ENCODE assay signal across 10 mouse cellular contexts in genomic region chr17:83956821-83957565, GRCm38 (mm10).
A peak's percentile ranks its signal among the peaks of the same experiment; 100 is the strongest.
DNase-seq lines count a peak whose midpoint lies in the region; ATAC-seq lines count a peak whose summit lies in the region.
"Had no signal": no experiment of that assay in that cellular context is flagged by ENCODE, and none has a peak within 500 bp of the region (broad histone marks: within the 10 kb centered on the region; RNA-seq: fewer than 3 reads in every experiment).

No protein-coding gene starts in this region.

- H3K27me3 ChIP-seq in hindbrain, embryonic 10.5 days (ENCODE audit: insufficient read depth, poor library complexity, severe bottlenecking) = 0 out of 2 replicates have a peak, but pooled peaks cover 12% of the 10 kb centered on the region
- no peaks in the 10 kb centered on the region for H3K27me3 ChIP-seq in hindbrain, embryonic 14.5 days (ENCODE audit: control insufficient read depth, insufficient read depth, low read length)
- no peaks in the 10 kb centered on the region for H3K27me3 ChIP-seq in embryonic facial prominence, embryonic 13.5 days
- no peaks in the 10 kb centered on the region for H3K27me3 ChIP-seq in liver, embryonic 15.5 days
- H3K27me3 ChIP-seq: CH12.LX; midbrain, embryonic 13.5 days had no signal

- H3K27ac ChIP-seq in hindbrain, embryonic 10.5 days = peak overlapping the region; percentile 96
- H3K27ac ChIP-seq in hindbrain, embryonic 14.5 days = no peak overlapping the region
- H3K27ac ChIP-seq in embryonic facial prominence, embryonic 13.5 days = peak overlapping the region; percentile 95
- H3K27ac ChIP-seq in liver, embryonic 15.5 days (replicated peaks) = peak overlapping the region; percentile 62

- intact Hi-C loops in left cerebral cortex, postnatal 36 days (cut with DNase I) = no loop called here

- H3K4me1 ChIP-seq in hindbrain, embryonic 10.5 days (replicated peaks) = peaks cover 88% of the 10 kb centered on the region
- peaks cover 36% of the 10 kb centered on the region for H3K4me1 ChIP-seq in hindbrain, embryonic 14.5 days (replicated peaks; ENCODE audit: control insufficient read depth, insufficient read depth, low read length)
- peaks cover 76% of the 10 kb centered on the region for H3K4me1 ChIP-seq in embryonic facial prominence, embryonic 13.5 days
- peaks cover 87% of the 10 kb centered on the region for H3K4me1 ChIP-seq in liver, embryonic 15.5 days (replicated peaks)

- H3K9ac ChIP-seq in hindbrain, embryonic 14.5 days = no peak overlapping the region
- no peak overlapping the region for H3K9ac ChIP-seq in embryonic facial prominence, embryonic 13.5 days
- 0 out of 2 replicates have a peak overlapping the region, but pooled peaks have one; percentile 5 for H3K9ac ChIP-seq in liver, embryonic 15.5 days
- H3K9ac ChIP-seq: midbrain, embryonic 13.5 days had no signal

- DNase-seq in hindbrain, embryonic 10.5 days (ENCODE audit: low spot score) = no peak
- no peak for DNase-seq in hindbrain, embryonic 14.5 days (ENCODE audit: low spot score)
- peak; percentile 79 for DNase-seq in kidney, adult 9 months
- DNase-seq in thymus, postnatal 25 days = no peak
- DNase-seq in left cerebral cortex, postnatal 36 days (ENCODE audit: low spot score in 2 of 2) = no peak
- DNase-seq in adrenal gland, postnatal 10 days = no peak

- ATAC-seq in hindbrain, embryonic 14.5 days (ENCODE audit: low FRiP score) = no peak
- ATAC-seq in embryonic facial prominence, embryonic 13.5 days (ENCODE audit: insufficient number of reproducible peaks, insufficient read depth, low FRiP score, low TSS enrichment, low read depth) = no peak
- peak; percentile 53 for ATAC-seq in liver, embryonic 15.5 days (ENCODE audit: insufficient read depth)
- ATAC-seq: midbrain, embryonic 13.5 days had no signal

- H3K9me3 ChIP-seq in hindbrain, embryonic 10.5 days = no peaks in the 10 kb centered on the region
- H3K9me3 ChIP-seq in hindbrain, embryonic 14.5 days (ENCODE audit: control insufficient read depth, low read length) = no peaks in the 10 kb centered on the region
- H3K9me3 ChIP-seq in embryonic facial prominence, embryonic 13.5 days = no peaks in the 10 kb centered on the region
- H3K9me3 ChIP-seq in liver, embryonic 15.5 days (replicated peaks) = no peaks in the 10 kb centered on the region
- H3K9me3 ChIP-seq: midbrain, embryonic 13.5 days had no signal

- no peak overlapping the region for H3K4me2 ChIP-seq in hindbrain, embryonic 14.5 days (replicated peaks)
- H3K4me2 ChIP-seq in embryonic facial prominence, embryonic 13.5 days = no peak overlapping the region
- peak overlapping the region; percentile 47 for H3K4me2 ChIP-seq in liver, embryonic 15.5 days
- H3K4me2 ChIP-seq: midbrain, embryonic 13.5 days had no signal

- no peaks in the 10 kb centered on the region for H3K36me3 ChIP-seq in hindbrain, embryonic 10.5 days
- H3K36me3 ChIP-seq in hindbrain, embryonic 14.5 days (replicated peaks; ENCODE audit: control insufficient read depth, insufficient read depth) = no peaks in the 10 kb centered on the region
- H3K36me3 ChIP-seq in embryonic facial prominence, embryonic 13.5 days = no peaks in the 10 kb centered on the region
- H3K36me3 ChIP-seq in liver, embryonic 15.5 days (replicated peaks) = no peaks in the 10 kb centered on the region
- H3K36me3 ChIP-seq: midbrain, embryonic 13.5 days had no signal

- WGBS in hindbrain, embryonic 10.5 days = 62% methylated on average over 12 of the region's 12 CpGs
- 54% methylated on average over 12 of the region's 12 CpGs for WGBS in hindbrain, embryonic 14.5 days
- 57% methylated on average over 12 of the region's 12 CpGs for WGBS in embryonic facial prominence, embryonic 13.5 days
- WGBS in liver, embryonic 15.5 days (ENCODE audit: insufficient replicate concordance) = 12% methylated on average over 12 of the region's 12 CpGs

- H3K4me3 ChIP-seq in hindbrain, embryonic 10.5 days = no peak overlapping the region
- H3K4me3 ChIP-seq in hindbrain, embryonic 14.5 days (replicated peaks; ENCODE audit: low read length) = no peak overlapping the region
- H3K4me3 ChIP-seq in embryonic facial prominence, embryonic 13.5 days = no peak overlapping the region
- 0 out of 2 replicates have a peak overlapping the region, but pooled peaks have one; percentile 3 for H3K4me3 ChIP-seq in liver, embryonic 15.5 days (replicated peaks)
- H3K4me3 ChIP-seq: midbrain, embryonic 13.5 days had no signal
